Mouse (Mus musculus) brain, embryonic 14.5 days (tissue): ENCODE measurements at regions not wholly inside any gene's neighbourhood (a gene's known extent, or its start where the extent isn't known, plus 50 kb on each side); places are given as distances from the start of the nearest gene placed in this dataset.

Experiments
- CTCF ChIP-seq: fragments of 200-500 bp; IDR thresholded peaks from 2 replicates; pipeline ENCODE4 v1.5.1; 2012; ENCODE audit warnings: inconsistent platforms, mild to moderate bottlenecking, moderate library complexity, borderline replicate concordance; ENCODE audit not compliant: insufficient read depth, insufficient read length; ENCODE audit errors: extremely low read depth
- POLR2A ChIP-seq: fragments of 200-500 bp; IDR thresholded peaks from 2 replicates; pipeline ENCODE4 v1.6.1; 2012; ENCODE audit warnings: mild to moderate bottlenecking, inconsistent platforms, borderline replicate concordance; ENCODE audit not compliant: poor library complexity, insufficient read depth, insufficient read length, severe bottlenecking; ENCODE audit errors: extremely low read depth

GRCm38 (mm10) chr10:16337546-16337945 lies 1385.5 kb upstream of the Cited2 start:
- no peak for TF ChIP-seq POLR2A
- TF ChIP-seq CTCF, result no peak
